Mouse (Mus musculus) brain, embryonic 14.5 days (tissue): ENCODE results near the gene Grid1. TPM values are rescaled to one million over a fixed set of nuclear protein-coding genes. Genes with fewer than 3 reads are reported as not detected.

Source experiments
- DNase-seq: peaks from one replicate; pipeline ENCODE4 v3.0.0-alpha.2; 2011; ENCODE audit warnings: low read depth
- CTCF ChIP-seq: fragments of 200-500 bp; IDR thresholded peaks from 2 replicates; pipeline ENCODE4 v1.5.1; 2012; ENCODE audit warnings: inconsistent platforms, mild to moderate bottlenecking, moderate library complexity, borderline replicate concordance; ENCODE audit not compliant: insufficient read depth, insufficient read length; ENCODE audit errors: extremely low read depth
- POLR2A ChIP-seq: fragments of 200-500 bp; IDR thresholded peaks from 2 replicates; pipeline ENCODE4 v1.6.1; 2012; ENCODE audit warnings: mild to moderate bottlenecking, inconsistent platforms, borderline replicate concordance; ENCODE audit not compliant: poor library complexity, insufficient read depth, insufficient read length, severe bottlenecking; ENCODE audit errors: extremely low read depth
- polyA plus RNA-seq: library from polyadenylated mRNA; depleted of rRNA; stranded (reverse); fragments of >200 nt; gene quantifications from 2 replicates; pipeline ENCODE4 v1.2.3, GENCODE M21; 2012

Gene Grid1
- polyA plus RNA-seq, 1 experiment = 14.8 TPM

DNA sequence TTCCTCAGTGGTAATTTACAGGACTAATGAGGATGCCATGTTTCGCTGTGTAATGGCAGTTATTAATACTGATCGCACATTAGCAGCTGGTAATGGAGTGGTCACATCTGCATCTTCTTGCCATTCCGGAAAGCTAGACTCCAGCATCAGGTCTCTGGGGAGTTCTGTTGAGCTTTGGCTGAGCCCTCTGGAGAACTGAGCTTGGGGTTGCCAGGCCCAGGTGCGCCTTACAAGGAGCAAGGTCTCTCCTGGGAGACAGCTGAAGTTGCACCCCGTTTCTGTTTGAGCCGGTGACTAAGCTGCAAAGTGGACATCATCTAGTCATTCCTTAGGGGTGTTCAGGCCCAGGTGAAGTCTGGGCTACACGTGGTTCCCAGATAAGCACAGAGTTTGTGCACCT lies 186.8 kb downstream of the Grid1 start:
- TF ChIP-seq CTCF = no peak
- no peak for TF ChIP-seq POLR2A
- DNase-seq = no peak

GRCm38 (mm10) chr14:35008674-35009073 lies 188.8 kb downstream of the Grid1 start:
- peak; percentile 67 for DNase-seq
- TF ChIP-seq CTCF (no peak), POLR2A (no peak)

- peak; percentile 72 for DNase-seq
- TF ChIP-seq POLR2A = no peak
- no peak for TF ChIP-seq CTCF
Observed at GRCm38 (mm10) chr14:35009074-35009473, 189.2 kb downstream of the Grid1 start.

GRCm38 (mm10) chr14:35026686-35027085 lies 206.8 kb downstream of the Grid1 start:
- DNase-seq = no peak
- TF ChIP-seq POLR2A (no peak), CTCF (0 out of 2 replicates have a peak, but pooled peaks have one; percentile 19)

GRCm38 (mm10) chr14:35027501-35028140 lies 207.7 kb downstream of the Grid1 start:
- no peak for TF ChIP-seq CTCF
- no peak for TF ChIP-seq POLR2A
- DNase-seq = peak; percentile 91

GRCm38 (mm10) chr14:35029626-35030025 lies 209.7 kb downstream of the Grid1 start:
- TF ChIP-seq CTCF (no peak), POLR2A (no peak)
- DNase-seq = no peak

- TF ChIP-seq CTCF = no peak
- no peak for TF ChIP-seq POLR2A
- no peak for DNase-seq
Observed at GRCm38 (mm10) chr14:35030271-35030670, 210.4 kb downstream of the Grid1 start.

DNA sequence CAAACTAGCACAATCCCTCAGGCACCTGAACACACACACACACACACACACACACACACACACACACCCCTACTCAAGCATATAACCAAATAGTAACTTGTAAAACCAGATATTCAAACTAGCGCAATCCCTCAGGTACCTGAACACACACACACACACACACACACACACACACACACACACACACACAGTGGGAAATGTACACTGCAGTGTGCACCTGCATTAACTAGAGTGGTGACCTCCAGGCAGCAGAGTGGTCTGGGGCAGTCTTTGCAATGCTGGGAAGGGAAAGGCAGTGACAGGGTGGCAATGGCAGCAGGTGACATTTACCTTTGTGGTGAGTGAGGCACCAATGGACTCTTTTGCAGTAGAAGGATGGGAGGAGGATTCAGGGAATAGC lies 212.4 kb downstream of the Grid1 start:
- DNase-seq = no peak
- no peak for TF ChIP-seq POLR2A
- TF ChIP-seq CTCF = no peak

- DNase-seq = no peak
- TF ChIP-seq CTCF (no peak), POLR2A (no peak)
Observed at GRCm38 (mm10) chr14:35044268-35044667, 224.4 kb downstream of the Grid1 start.

DNA sequence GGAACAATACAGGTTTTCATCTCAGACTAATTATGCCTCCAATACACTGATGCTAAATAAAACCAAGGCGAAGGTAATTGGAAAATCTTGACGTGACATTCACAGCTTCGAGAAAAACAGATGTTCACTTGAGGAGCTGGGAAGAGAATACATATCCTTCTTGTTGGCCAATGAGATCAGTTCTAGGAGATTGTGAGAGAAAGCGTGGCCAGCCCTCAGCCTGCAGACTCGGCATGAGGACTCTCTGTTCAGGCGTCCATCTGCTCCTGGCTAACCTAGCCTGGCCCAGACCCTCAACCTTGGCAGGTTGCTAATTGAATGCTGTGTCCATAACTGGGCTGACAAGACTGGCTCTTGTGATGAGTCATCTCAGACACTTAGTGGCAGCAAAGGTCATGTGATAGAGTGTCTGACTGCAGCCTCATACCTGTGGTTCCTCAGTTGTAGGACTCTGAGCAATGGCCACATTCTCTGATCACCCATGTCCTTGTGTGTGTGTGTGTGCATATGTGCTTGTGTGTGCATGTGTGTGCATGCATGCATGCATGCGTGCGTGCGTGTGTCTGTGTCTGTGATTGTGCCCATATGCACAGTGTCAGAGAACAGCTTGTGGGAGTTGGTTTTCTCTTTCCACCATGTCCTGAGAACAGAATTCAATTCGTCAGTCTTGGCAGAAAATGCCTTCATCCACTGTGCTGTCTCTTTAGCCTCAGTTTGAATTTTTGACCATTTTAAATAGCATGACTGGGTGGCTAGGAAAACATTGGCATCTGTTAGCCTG lies 225.2 kb downstream of the Grid1 start:
- peak; percentile 64 for DNase-seq
- no peak for TF ChIP-seq CTCF
- TF ChIP-seq POLR2A = no peak

DNA sequence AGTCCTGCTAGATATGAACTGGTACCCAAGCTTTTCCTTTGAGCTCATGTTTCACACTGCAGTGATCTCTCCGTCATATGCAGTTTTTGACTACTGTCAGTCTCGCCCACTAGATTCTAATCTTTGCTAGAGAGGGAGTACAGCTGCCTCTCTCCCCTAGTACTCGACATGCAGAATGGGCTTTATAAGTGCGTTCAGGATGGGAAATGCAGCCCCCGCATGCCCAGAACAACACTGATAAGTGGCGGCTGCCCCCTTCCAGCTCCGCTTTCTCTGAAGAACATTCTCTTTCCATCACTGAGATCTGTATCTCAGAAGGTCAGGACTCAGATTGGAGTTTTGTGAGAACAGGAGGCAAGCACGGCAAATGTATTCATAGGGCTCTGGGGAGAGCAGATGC lies 229.3 kb downstream of the Grid1 start:
- TF ChIP-seq POLR2A (no peak), CTCF (no peak)
- no peak for DNase-seq

GRCm38 (mm10) chr14:35054139-35054538 lies 234.2 kb downstream of the Grid1 start:
- no peak for DNase-seq
- TF ChIP-seq CTCF = no peak
- no peak for TF ChIP-seq POLR2A

DNA sequence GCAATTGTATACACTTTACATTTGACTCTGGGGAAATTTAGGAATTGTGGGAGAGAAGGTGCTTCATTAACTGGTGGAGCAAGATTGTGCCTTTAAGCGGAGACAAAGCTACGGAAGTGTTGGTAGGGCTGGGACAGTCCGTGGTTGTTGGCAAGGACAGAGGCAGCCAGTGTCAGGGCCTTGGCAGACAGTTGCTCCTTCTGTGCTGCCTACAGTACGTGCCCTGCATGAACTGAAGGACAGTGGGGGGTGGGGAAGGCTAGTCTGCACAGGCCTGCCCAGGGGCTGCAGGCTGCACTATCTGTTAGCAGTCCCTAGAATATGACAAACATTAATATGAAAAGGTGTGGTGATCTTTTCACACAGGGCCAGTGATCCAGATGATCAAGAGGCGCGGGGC lies 254.7 kb downstream of the Grid1 start:
- TF ChIP-seq POLR2A (no peak), CTCF (no peak)
- peak; percentile 91 for DNase-seq
